Mouse (Mus musculus) heart, postnatal 10 days (tissue): Measurements from ENCODE around the gene Dhx33. TPM values are rescaled to one million over a fixed set of nuclear protein-coding genes. Genes with fewer than 3 reads are reported as not detected.

Source experiments
- DNase-seq, 2 experiments: peaks; one replicate each; pipeline ENCODE4 v3.0.0; 2021
- intact Hi-C: fragments of 180-260 bp; cut with DNase I; formaldehyde crosslinking; loops from one replicate; pipeline ENCODE4 v1.15.1; 2025
- total RNA-seq, 2 experiments: library from RNA; stranded (reverse); gene quantifications; 2 replicates each; pipeline ENCODE4 v1.2.3; 2021

Gene Dhx33
- total RNA-seq, 2 experiments from 2014 or later = 14.9 to 17.6 TPM

GRCm38 (mm10) chr11:70935316-70935715 lies 68.9 kb downstream of the Dhx33 start:
- intact Hi-C loops = no loop called here
- no peak for DNase-seq

Other genes with a start within 250 kb of the Dhx33 start
- 10 to 100 TPM; 10.6 to 11.2 TPM for gene Zfp3, start 240.2 kb downstream of the Dhx33 start, total RNA-seq
- gene Scimp, start 191.9 kb downstream of the Dhx33 start, total RNA-seq = not detected
- gene Rabep1, start 159.7 kb downstream of the Dhx33 start, total RNA-seq = 10 to 100 TPM; 32.3 to 38.4 TPM
- 10 to 100 TPM; 53.9 to 59.6 TPM for gene Nup88, start 34.5 kb downstream of the Dhx33 start, total RNA-seq
- 10 to 100 TPM; 14.4 to 18.8 TPM for gene Rpain, start 34.2 kb downstream of the Dhx33 start, total RNA-seq
- gene C1qbp, start 21.4 kb downstream of the Dhx33 start, total RNA-seq = 100 to 1,000 TPM; 208 to 214 TPM
- gene Mis12, start 15.2 kb upstream of the Dhx33 start, total RNA-seq = 1 to 10 TPM; 9.0 to 9.5 TPM
- 10 to 100 TPM; 21.4 to 29.0 TPM for gene Derl2, start 15.4 kb upstream of the Dhx33 start, total RNA-seq
- 1 to 10 TPM; 1.7 to 2.0 TPM for gene 6330403K07Rik, start 29.1 kb upstream of the Dhx33 start, total RNA-seq
- gene Nlrp1a, start 140.3 kb upstream of the Dhx33 start, total RNA-seq = 1 to 10 TPM in 1 of 2 experiments, under 1 TPM in 1; 0.74 to 1.2 TPM
- under 1 TPM; 0.10 TPM for gene Nlrp1b, start 226.3 kb upstream of the Dhx33 start, total RNA-seq